Mouse (Mus musculus): ENCODE data around the gene Ugt1a10.
"Not testable (repeated sequence)": the region's sequence is repeated elsewhere in the genome, so short reads cannot be mapped to it uniquely, and the experiment has no call there.

The Ugt1a10 gene

DNA sequence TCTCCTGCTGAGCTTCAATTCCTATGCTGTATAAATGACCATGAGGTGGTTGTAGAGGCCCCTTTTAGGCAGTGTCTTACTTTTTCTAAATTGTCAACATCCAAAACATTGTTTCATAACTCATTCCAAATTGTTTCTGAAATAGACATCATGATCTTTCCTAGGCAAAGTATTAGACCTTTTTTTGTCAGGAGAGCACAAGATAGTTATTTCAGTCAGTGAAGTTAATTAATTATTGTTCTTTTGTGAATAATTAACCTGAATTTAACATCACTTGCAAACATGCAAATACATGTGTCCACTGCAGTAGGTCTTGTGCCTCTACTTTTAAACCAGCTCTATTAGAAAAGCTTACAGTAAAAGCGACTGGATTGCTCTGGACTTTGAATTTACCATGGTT is at the start of gene Ugt1a10:
Gene Ugt1a10 (plus strand): TSS at position 301 of the 400 bp plus-strand sequence.
- no peak for DNase-seq (ENCODE audit: low spot score)

DNA sequence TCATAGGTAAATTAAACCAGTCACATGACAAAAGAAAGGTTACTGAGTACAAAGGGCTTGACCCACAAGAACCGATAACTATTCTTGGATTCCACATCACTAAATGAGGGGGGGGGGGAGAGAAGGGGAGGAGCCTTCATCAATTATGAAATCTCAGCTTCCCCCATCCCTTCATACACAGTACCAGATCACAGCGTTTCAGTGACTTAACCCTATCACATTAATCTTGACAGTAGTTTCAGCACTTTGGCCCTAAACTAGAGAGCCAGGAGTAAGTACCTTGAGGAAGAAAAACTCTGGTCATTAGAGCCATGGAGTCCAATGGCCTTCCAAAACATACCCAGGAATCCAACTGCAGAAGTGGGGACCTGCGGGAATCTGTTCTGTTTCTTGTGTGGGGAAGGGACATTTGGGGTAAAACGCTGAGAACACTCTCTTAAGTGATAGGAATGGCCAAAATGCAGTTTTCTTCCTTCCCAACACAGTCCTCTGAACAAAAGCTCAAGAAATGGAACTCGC is 47.4 kb upstream of the Ugt1a10 start:
- no peak for DNase-seq (ENCODE audit: low spot score)

DNA sequence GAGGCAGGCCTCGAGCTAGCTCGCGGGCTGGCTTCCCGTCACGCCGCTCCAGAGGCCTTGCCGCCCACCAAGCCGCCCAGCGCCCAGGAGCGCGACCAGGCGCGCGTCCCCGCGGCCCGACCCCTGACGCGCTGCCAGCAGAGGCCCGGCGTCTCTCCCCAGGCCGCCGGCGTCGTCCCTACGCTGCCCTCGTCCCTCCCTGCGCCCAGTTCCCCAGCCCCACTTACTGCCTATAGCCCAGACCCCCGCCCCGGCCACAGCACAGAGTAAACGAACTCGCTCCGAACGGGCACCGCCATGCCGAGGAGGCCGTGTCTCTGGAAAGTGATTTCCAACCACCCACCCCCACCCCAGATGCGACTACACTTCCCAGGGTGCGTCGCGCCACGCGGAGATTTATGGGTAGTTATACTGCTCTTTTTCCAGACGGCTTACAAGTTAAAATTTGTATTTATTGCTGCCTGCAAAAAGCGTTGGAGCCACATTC is 46.9 kb upstream of the Ugt1a10 start, which contains the start of gene Usp40:
Gene Usp40 (minus strand): TSS at position 341 of the 487 bp plus-strand sequence.
- peak; percentile 18 for DNase-seq (ENCODE audit: low spot score)

DNA sequence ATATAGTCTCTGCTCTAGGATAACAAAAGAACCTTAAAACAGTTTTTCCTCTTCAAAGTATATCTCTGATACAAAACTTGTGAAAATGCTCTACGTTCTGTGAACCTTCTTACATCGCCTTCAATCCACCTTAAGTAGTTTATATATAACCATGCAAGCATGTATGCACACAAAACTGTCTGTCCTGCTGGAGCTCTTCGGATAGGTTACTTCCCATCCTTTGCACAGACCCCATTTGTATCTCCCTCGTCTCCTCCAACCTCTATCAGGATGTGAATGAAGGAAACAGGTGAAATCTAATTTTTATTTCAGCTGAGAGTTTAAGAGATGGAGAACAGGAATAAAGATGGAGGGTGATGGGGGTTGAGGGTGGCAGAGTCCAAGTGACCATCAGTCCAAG is 46.5 kb upstream of the Ugt1a10 start:
- DNase-seq (ENCODE audit: low spot score), result no peak

DNA sequence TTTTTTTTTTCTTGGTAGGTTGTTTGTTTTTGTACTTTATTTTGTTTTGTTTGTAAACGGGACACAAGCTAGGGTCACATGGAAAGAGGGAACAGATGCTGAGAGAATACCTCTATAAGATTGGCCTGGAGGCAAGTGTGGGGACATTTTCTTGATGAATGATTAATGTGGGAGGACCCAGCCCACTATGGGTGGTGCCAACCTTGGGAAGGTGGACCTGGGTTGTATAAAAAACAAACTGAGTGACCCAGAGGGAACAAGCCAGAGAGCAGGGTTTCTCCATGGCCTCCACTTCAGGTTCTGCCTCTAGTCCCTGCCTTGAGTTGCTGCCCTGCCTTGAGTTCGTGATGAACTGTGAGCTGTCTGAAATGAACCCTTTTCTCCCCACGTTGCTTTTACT is 45.7 kb upstream of the Ugt1a10 start:
- no peak for DNase-seq (ENCODE audit: low spot score)

DNA sequence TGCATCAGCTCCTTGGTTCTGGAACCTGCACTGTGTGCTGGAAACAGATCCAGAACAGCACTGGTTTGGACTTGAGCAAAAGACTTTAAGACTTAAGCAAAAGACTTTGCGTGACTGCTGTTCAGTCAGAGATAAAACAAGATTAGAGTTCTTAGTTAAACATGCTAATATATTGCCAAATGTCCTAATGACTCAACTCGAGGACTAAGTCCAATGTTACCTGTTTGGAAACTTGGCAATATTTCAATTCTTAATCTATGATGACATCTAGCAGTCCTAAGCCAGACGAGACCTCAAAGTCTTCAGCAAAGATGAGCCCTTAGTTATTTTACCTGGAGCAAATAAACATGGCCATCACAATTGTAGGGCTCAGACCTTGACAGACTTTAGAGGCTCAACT is 41.5 kb upstream of the Ugt1a10 start:
- DNase-seq (ENCODE audit: low spot score), result no peak

DNA sequence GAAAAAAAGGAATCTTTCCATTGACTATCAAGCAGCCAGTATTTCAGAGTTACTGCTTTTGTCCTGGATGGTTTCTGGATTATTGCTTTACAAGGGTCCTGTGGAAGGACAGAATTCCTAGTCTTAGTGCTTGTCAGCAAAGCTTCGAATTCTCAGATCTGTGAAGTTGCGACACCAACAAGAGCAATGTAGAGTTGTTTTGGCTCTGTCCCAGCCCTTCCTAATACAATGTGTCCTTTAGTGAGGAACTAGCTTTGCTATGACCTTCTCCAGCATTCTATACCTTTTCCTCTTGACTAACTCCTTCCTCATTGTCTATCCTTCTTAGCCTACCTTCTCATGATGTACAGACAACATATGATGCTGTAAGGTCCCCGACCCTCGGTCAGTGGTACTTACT is 41.0 kb upstream of the Ugt1a10 start:
- DNase-seq (ENCODE audit: low spot score), result no peak

DNA sequence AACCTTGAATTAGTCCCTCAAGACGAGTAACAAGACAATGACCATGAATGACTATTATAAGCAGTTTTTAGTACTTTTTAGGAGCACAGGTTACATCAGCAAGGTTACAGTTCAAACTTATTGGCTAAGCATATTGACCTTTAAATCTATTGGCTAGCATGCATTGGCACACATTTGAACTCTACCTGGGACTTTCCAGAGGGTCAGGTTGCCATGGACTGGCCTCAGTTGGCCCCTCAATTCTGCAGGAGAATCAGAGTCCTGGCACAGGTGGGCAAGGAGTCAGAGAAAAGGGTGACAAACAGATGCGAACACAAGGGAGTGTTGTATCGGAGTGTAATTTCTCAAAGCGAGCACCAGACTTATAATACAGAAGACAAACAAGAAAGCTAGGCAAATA is 40.5 kb upstream of the Ugt1a10 start:
- no peak for DNase-seq (ENCODE audit: low spot score)

DNA sequence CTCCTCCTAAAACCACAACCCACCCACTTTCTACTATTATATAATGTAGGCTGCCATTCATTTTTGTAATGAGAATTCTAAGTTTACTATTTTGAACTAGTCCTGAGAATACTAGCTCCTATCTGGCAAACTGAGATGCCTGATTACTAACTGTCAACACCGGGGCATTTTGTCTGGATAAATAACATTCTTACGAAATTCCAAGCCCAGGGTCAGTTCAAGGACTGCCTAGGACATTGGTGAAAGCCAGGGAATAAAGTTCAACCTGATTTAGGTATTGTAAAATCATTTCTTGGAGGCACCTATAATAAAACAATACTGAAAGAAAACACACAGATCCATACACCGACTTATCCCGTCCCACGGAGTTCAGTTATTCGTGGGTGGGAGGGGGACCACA is 39.8 kb upstream of the Ugt1a10 start:
- DNase-seq (ENCODE audit: low spot score), result no peak

DNA sequence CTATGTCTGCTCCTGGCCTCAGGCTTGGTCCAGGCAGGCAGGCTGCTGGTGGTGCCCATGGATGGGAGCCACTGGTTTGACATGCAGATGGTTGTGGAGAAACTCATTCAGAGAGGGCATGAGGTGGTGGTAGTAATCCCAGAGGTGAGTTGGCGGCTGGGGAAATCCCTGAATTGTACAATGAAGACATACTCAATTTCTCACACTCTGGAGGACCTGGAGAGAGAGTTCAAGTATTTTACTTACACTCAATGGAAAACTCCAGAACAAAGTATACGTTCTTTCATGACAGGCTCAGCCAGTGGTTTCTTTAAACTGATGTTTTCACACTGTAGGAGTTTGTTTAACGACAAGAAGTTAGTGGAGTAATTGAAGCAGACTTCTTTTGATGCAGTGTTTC is 29.9 kb upstream of the Ugt1a10 start:
- DNase-seq (ENCODE audit: low spot score), result not testable (repeated sequence)

DNA sequence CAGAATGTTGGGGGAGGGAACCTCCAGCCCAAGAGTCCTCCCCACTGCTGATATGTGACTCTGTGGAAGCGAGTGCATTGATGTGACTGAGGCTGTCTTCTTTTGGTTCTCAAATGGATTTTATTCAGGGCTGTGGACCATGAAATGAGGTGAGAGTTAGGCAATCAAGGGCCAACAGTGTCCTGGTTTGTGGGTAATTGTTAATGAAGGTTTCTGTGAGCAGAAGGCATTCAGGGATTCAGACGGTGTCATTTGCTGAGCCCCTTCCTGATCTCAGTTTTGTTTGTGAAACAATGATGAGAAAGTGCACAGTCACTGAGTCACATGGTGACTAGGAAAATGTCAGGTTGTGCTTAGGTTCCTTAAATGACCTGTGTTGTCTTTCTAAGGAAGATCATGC is 12.1 kb upstream of the Ugt1a10 start:
- not testable (repeated sequence) for DNase-seq (ENCODE audit: low spot score)

DNA sequence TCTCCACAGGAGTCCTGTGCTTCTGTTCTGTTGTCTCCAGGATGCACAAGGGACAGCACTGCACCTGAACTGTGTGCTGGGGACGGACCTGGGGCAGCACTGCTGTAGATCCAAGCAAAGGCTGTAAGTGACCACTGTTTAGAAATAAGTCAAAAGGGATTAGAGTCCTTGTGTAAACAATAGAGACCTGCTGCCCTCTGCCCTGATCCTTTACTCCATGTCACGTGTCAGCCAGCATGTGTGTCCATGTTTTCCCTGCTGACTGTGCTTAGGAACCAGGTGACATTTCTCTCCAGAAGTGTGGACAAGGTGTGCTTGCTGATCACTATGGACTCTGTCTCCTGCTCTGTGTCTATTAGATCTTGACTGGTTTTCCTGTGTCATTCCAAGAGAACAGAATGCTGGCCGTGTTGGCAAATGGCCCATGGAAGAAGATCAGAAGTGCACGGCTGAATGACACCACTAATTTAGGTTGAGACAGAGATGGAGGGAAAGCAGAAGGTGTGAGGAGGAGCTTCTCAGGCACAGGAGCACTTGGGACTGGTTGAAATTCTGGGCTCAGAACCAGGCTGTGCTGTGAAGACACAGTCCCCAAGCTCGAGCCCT is 10.3 kb upstream of the Ugt1a10 start:
- DNase-seq (ENCODE audit: low spot score), result not testable (repeated sequence)

DNA sequence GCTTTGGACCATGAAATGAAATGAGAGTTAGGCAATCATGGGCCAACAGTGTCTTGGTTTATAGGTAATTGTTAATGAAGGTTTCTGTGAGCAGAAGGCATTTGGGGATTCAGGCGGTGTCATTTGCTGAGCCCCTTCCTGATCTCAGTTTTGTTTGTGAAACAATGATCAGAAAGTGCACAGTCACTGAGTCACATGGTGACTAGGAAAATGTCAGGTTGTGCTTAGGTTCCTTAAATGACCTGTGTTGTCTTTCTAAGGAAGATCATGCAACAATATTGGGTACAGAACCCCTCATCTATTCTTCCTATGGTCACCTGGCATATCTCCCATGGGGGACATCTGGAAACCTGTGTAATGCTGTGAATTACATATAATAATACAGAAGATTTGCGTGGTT is 7.8 kb upstream of the Ugt1a10 start:
- not testable (repeated sequence) for DNase-seq (ENCODE audit: low spot score)

DNA sequence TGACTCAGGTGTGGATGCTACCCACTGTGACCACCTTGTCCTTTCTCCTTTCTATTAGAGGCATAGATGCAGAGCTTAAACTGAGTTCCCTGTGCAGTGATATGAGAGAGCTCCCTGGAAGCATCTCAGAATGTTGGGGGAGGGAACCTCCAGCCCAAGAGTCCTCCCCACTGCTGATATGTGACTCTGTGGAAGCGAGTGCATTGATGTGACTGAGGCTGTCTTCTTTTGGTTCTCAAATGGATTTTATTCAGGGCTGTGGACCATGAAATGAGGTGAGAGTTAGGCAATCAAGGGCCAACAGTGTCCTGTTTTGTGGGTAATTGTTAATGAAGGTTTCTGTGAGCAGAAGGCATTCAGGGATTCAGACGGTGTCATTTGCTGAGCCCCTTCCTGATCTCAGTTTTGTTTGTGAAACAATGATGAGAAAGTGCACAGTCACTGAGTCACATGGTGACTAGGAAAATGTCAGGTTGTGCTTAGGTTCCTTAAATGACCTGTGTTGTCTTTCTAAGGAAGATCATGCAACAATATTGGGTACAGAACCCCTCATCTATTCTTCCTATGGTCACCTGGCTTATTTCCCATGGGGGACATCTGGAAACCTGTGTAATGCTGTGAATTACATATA is 11.4 kb downstream of the Ugt1a10 start:
- not testable (repeated sequence) for DNase-seq (ENCODE audit: low spot score)

DNA sequence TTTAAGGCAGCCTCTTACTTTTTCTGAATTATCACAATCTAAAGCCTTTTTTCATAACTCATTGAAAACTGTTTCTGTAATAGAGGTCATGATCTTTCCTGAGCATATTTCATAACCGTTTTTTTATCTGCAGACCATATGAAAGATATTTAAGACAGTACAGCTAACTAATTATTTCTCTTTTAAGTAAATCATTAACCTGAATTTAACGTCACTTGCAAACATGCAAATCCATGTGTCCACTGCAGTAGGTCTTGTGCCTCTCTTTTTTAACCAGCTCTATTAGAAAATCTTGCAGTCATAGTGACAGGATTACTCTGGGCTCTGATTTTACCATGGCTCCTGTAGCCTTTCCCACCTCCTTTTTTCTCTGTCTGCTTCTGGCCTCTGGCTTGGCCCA is 15.3 kb downstream of the Ugt1a10 start, which contains the start of gene Ugt1a9:
Gene Ugt1a9 (plus strand): TSS at position 306 of the 400 bp plus-strand sequence.
- no peak for DNase-seq (ENCODE audit: low spot score)

DNA sequence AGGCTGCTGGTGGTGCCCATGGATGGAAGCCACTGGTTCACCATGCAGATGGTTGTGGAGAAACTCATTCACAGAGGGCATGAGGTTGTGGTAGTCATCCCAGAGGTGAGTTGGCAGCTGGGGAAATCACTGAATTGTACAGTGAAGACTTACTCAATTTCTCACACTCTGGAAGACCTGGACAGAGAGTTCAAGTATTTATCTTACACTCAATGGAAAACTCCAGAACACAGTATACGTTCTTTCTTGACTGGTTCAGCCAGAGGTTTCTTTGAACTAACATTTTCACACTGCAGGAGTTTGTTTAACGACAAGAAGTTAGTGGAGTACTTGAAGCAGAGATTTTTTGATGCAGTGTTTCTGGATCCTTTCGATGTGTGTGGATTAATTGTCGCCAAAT is 15.7 kb downstream of the Ugt1a10 start:
- no peak for DNase-seq (ENCODE audit: low spot score)

DNA sequence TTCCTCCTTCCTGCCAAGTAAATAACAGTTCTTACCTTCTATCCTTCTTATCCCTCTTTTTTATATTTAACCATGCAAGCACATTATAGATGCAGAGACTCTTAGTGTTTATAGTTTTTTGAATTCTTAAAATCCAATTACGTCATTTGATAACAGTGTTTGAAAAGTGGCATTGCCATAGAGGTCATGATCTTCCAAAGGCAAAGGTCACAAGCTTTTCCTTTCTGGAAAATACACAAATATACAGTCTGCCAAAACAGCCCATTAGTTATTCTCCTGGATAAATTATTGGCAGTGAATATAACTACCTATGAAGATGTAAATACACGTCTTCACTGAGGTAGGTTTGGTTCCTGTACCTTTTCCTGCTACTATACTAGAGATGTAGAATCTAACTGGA is 19.3 kb downstream of the Ugt1a10 start:
- DNase-seq (ENCODE audit: low spot score), result no peak

DNA sequence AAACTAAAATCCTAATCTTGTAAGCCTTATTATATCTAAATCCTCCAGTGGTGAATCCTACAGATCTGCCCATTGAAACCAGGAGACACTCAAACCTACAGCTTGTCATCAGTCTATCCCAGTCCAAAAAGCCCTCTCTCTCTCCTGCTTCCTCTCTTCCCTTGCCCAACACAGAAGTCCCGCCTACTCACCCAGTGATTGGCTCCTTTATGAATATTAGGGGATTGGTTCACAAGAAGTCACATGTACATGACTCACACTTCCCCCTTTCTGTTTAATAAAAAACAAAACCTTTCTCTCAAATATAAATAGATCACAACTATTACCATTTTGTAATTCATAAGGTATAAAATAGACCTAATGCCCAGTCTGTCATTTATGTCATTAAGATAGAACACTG is 21.9 kb downstream of the Ugt1a10 start:
- DNase-seq (ENCODE audit: low spot score), result no peak

DNA sequence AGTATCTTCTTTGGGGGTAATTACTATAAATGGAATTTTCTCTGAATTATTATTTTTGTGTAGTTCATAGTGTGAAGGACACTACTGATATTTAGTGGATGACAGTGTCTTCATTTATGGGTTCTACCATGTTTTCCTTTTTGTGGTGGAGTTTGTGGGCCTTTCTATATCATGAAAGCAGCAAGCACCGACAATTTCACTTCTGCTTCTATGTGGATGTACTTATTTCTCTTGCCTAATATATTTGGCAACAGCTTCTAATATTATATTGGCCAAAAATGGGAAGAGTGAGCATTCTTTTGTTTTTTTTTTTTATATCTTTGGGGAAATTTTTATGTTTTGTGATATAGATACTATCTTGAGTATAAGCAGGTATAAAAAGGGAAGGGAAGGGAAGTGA is 26.5 kb downstream of the Ugt1a10 start:
- no peak for DNase-seq (ENCODE audit: low spot score)

DNA sequence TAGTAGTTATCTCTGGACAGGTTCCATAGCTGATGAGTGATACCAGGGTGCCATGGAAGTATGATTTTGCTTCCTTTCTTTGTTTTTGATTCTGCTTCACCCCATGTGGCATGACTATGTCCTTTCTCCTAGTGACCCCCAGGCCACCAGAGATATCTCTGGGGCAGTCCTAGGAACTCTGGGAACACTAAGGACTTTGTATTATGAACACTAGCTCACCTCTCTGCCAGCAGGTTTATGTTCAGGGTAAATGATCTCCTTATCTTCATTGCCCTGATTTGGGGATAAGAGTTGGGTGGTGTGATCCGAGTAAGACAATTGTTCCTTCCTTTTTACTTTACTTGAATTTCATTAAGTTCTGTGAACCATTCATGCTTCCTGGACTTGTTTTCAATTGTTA is 30.9 kb downstream of the Ugt1a10 start:
- no peak for DNase-seq (ENCODE audit: low spot score)

DNA sequence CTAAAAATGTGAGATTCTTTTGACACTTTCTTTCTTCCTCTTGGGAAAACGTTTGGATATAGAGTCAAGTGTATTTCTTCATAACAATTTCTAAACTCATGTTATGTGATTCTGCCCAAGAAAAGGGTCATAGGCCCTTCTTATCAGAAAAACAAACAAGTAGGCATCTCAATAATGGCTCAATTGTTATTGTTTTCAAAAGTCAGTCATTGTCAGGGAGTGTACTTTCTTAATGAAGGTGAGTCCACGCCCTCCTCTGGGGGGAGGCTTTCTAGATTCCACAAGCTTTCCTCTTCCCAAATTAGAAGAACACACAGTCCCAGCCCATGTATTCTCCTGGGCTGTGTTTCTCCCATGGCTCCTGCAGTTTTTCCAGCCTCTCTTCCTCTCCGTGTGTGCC is 32.3 kb downstream of the Ugt1a10 start, which contains the start of gene Ugt1a8:
Gene Ugt1a8 (plus strand): TSS at position 301 of the 400 bp plus-strand sequence.
- DNase-seq (ENCODE audit: low spot score), result no peak

DNA sequence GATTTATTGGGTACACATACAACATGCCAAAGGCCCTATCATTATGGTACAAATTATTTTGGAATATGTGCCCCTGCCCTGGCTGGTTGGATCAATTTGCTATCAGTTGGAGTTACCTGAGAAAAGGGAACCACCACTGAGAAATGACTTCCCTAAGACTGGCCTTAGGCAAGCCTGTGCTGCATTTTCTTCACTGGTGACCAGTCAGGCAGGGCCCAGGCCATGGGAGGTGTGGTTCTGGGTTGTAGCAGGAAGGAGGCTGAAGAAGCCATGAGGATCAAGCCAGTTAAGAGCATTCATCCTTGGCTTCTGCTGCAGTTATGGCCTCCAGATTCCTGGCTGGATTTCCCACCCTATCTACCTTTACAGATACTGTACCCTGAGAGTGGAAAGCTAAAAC is 37.2 kb downstream of the Ugt1a10 start:
- DNase-seq (ENCODE audit: low spot score), result no peak

DNA sequence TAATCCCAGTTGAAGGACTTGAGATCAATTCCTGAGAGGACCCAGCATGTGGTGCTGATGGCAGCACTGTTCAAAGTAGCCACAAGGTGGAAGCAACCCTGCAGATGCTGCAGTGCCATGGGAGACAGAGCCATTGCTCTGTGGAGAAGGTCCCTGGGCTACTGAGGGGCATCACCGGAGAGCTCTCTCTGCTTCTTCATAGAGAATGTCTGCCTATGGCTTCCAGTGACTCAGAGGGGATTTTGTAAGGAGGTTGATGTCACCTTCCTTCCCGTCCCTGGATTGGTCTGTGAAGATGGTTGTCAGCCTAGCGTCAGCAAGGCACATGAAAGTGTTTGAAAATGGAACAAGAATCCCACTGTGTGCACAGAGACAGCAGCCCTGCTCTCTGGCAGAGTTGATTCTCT is 39.1 kb downstream of the Ugt1a10 start:
- DNase-seq (ENCODE audit: low spot score), result not testable (repeated sequence)

Data from urinary bladder, postnatal 10 days (tissue).